Mouse (Mus musculus): ENCODE data around the gene 4930415O20Rik. TPM values are rescaled to one million over a fixed set of nuclear protein-coding genes. Genes with fewer than 3 reads are reported as not detected.

Gene 4930415O20Rik
- total RNA-seq, 2 experiments from 2014 or later: 0.87 TPM; not detected in 1

DNA sequence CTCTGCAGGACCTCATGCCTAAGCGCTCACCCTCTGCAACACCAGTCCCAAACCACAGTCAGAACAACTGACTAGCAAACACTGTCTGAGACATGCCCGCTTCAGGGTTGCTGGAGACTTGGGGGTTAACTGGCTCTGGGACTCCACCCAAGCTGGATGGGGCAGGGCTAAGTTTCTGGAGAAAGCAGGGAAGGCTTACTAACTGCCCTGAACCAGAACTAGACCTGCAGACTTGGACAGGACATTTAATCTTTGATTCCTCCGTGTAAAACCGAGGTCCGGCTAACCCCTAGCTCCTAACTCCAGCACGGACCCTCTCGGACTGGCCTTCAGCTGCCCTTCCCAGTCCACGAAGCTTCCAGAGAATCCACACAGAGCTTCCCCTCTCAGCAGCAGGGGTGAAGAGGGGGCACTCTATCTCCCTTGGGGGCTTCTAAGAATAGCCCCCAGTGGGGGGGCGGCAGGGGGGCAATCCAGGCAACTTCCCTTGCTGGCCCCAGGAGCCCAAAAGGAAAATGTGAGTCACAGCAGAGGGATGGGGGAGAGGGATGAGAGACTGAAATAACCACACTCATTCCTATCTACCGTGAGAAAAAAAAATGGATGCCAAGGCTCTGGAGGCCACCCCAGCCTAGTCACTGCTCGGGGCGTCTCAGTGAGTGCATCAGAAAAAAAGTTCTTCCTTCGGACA is 31.5 kb downstream of the 4930415O20Rik start:
- peak in 1 of 2 experiments; percentile 34 for DNase-seq
- intact Hi-C loops (cut with DNase I): no loop called here

GRCm38 (mm10) chr15:98602921-98603458 is 32.2 kb downstream of the 4930415O20Rik start:
- intact Hi-C loops (cut with DNase I): no loop called here
- DNase-seq: peak in 1 of 2 experiments; percentile 16

- intact Hi-C loops (cut with DNase I): no loop called here
- peak in 1 of 2 experiments; percentile 6 for DNase-seq
Observed at GRCm38 (mm10) chr15:98604041-98604575, 33.3 kb downstream of the 4930415O20Rik start.

DNA sequence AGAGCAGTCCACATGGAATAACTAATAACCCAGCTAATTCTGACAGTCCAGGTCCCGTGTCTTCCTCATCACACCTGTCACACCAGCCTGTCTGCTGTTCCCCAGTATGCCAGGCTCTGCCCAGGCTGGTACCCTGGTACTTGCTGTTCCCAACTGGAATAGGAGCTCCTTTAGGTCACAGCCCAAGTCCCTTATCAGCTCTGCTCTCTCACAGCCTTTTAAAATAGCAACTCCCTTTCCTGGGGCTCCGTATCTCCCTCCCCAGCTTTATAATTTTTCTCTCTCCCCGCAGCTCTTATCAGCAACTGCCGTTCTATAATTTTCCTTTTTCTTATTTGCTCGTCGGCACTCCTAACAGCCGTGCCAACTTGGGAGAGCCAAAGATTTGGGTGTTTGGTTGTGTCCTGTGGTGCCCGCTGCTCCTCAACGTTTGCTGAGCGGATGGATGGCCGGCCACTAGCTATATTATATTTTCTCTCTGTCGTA is 35.3 kb downstream of the 4930415O20Rik start:
- intact Hi-C loops (cut with DNase I): no loop called here
- DNase-seq: no peak

GRCm38 (mm10) chr15:98606739-98607138 is 35.9 kb downstream of the 4930415O20Rik start:
- DNase-seq: no peak
- intact Hi-C loops (cut with DNase I): no loop called here

- intact Hi-C loops (cut with DNase I): no loop called here
- peak in 1 of 2 experiments; percentile 55 for DNase-seq
Observed at GRCm38 (mm10) chr15:98607557-98607956, 36.8 kb downstream of the 4930415O20Rik start.

DNA sequence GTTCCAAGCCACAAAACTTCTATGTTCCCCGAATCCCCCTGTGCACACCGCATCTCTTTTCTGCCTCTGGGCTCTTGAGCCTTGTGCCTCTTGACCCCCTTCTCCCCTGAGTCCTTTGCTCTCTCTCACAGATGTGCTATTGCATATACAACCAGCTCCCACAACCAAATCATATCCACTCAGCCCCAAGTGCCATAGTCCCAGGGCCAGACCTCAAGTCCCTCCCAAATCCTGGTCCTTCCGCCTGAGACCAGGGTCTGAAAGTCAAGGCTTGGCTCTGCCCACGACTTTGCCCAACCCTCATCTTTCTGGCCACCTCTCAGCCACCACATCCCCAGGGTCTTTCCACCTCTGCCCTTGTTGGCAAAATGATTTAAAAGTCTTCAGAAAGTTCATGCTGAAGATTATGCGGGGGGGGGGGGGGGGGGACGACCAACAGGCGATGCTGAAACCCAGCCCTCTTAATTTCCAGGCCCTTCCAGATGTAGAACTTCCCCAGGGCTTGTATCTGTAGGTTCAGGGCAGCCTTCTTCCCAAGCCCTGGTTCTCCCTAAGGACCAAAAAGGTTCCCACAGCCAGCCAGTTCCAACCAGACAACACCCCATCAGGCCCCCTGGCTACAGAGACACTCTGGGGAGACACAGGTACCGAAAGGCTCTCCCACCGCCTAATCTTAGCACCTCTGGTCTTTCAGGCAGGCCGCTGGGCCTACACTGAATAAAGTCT is 37.4 kb downstream of the 4930415O20Rik start:
- intact Hi-C loops (cut with DNase I): no loop called here
- DNase-seq: no peak

GRCm38 (mm10) chr15:98608784-98609250 is 38.0 kb downstream of the 4930415O20Rik start:
- intact Hi-C loops (cut with DNase I): no loop called here
- no peak for DNase-seq

GRCm38 (mm10) chr15:98609331-98610130 is 38.7 kb downstream of the 4930415O20Rik start, which contains the start of gene Adcy6:
Gene Adcy6 (minus strand): TSS chr15:98610076.
- intact Hi-C loops (cut with DNase I): no loop called here
- DNase-seq: peak; percentile 63 to 74

- DNase-seq: no peak
- intact Hi-C loops (cut with DNase I): no loop called here
Observed at GRCm38 (mm10) chr15:98610131-98610633, 39.4 kb downstream of the 4930415O20Rik start.

DNA sequence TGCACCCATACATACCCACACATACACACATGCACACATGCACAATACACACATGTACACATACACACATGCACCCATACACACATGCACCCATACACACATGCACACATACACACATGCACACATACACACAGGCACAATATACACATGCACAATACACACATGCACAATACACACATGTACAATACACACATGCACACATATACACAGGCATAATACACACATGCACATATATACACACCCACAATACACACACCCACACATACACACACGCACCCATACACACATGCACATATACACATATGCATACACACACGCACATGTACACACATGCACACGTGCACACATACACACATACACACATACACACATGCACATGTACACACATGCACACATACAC is 41.4 kb downstream of the 4930415O20Rik start:
- intact Hi-C loops (cut with DNase I): no loop called here
- DNase-seq: no peak

GRCm38 (mm10) chr15:98614551-98614950 is 43.7 kb downstream of the 4930415O20Rik start:
- intact Hi-C loops (cut with DNase I): no loop called here

GRCm38 (mm10) chr15:98614971-98615370 is 44.2 kb downstream of the 4930415O20Rik start:
- intact Hi-C loops (cut with DNase I): loop anchor here (5.0 kb wide), 1 partner anchor 103 kb away; no protein-coding TSS in a partner anchor
- no peak for DNase-seq

More at GRCm38 (mm10) chr15:98614551-98614950, 43.7 kb downstream of the 4930415O20Rik start:
- DNase-seq: no peak

GRCm38 (mm10) chr15:98615751-98616150 is 44.9 kb downstream of the 4930415O20Rik start:
- DNase-seq: no peak
- intact Hi-C loops (cut with DNase I): loop anchor here (5.0 kb wide), 1 partner anchor 103 kb away; no protein-coding TSS in a partner anchor

DNA sequence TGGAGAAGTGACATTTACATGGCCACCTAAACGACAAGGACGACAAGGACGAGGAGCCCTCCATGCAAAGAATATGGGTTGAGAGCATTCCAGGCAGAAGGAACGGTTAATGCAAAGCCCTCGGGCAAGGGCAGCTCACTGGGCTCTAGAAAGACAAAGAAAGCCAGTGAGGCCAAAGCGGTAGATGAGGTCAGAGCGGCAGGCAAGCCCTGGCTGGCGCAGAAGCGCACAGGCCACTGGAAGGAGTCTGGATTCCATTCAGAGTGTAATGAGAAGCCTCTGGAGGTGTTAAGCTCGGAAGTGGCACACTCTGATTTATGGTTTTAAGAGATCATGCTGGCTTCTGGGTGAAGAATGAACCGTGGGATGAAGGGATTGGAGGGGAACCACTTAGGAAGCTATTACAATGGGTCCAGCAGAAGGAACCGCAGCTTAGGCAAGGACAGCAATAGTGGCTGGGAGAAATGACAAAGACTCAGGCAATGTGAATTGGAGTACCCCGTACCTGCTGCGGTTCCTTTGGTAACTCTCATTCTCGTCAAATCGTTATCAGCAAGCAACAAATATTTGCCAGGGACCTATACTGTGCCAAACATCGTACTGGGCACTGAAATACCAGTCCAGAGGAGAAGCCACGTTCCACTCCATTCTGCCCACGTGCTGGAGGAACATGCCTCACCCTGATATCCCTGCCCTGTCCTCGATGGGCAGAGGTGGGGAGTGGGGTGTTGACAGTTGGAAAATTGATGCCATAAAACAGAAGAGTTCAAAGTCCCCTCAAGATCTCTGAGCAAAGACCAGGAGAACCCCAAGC is 45.8 kb downstream of the 4930415O20Rik start:
- intact Hi-C loops (cut with DNase I): loop anchor here (1.0 to 5.0 kb wide), 2 partner anchors 36 to 104 kb away; no protein-coding TSS in a partner anchor
- DNase-seq: no peak

GRCm38 (mm10) chr15:98617176-98617537 is 46.4 kb downstream of the 4930415O20Rik start:
- peak; percentile 67 to 85 for DNase-seq
- intact Hi-C loops (cut with DNase I): loop anchor here (1.0 to 5.0 kb wide), 2 partner anchors 37 to 105 kb away; no protein-coding TSS in a partner anchor

DNA sequence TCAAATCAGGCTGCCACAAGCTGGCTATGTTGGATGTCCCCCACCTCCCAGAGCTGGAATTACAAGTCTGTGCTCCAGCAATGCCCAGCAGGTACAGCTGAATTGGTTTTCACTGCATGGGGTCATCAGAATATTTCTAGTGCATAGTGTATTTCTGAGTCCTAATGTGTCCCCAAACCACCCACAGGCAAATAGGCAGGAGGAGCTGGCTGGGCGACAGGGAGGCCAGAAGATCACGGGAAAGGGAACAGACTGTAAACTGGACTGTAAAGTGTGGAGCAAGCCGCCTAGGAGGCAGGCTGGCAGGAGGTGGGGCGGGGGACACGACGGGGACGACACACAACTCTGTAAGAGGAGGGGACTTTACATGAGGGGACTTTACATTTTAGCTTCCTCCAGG is 51.4 kb downstream of the 4930415O20Rik start:
- DNase-seq: no peak
- intact Hi-C loops (cut with DNase I): no loop called here

- intact Hi-C loops (cut with DNase I): no loop called here
- no peak for DNase-seq
Observed at GRCm38 (mm10) chr15:98622721-98623120, 51.9 kb downstream of the 4930415O20Rik start.

DNA sequence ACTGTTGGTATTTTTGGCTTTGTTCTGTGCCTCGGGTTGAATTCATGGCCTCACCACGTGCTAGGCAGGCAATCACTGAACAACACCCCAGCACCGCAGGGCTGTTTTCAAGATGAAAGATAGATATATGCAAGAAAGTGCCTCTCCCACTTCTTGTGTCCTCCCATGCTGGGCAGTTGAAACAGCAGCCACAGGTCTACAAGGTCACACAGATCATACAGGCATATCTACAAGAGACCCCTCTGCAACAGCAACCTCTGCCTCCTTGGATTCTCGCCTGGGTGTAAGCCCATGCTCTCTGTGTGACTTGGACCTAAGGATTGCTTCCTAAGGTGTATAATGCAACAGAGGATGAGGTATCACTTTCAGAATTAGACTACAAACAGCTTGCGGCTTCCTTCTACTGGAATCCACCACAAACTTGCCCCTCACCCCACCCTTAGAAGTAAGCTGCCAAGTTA is 52.6 kb downstream of the 4930415O20Rik start:
- no peak for DNase-seq
- intact Hi-C loops (cut with DNase I): no loop called here
